Mouse (Mus musculus) CD8-positive naive resting alpha-beta T cell, adult 2 months (primary cell): Measurements from ENCODE around the gene Ly6c2.
"Not testable (repeated sequence)": the region's sequence is repeated elsewhere in the genome, so short reads cannot be mapped to it uniquely, and the experiment has no call there.

Experiments used
- DNase-seq, 2 experiments: peaks; one replicate each; pipeline ENCODE4 v3.0.0; 2022; ENCODE audit warnings: low read depth in 2 of 2, low spot score in 2 of 2

Ly6c2 gene

GRCm38 (mm10) chr15:75111861-75112630 lies at the start of gene Ly6c2:
Gene Ly6c2, minus strand, starts transcription at chr15:75111970.
- DNase-seq = not testable (repeated sequence)

GRCm38 (mm10) chr15:75157646-75158045 lies 45.9 kb upstream of the Ly6c2 start:
- no peak for DNase-seq

GRCm38 (mm10) chr15:75154940-75155339 lies 43.2 kb upstream of the Ly6c2 start, which contains the start of gene Ly6g:
Gene Ly6g, plus strand, starts transcription at chr15:75155240.
- no peak for DNase-seq

GRCm38 (mm10) chr15:75153087-75153486 lies 41.3 kb upstream of the Ly6c2 start:
- DNase-seq = no peak

GRCm38 (mm10) chr15:75143735-75144134 lies 32.0 kb upstream of the Ly6c2 start:
- no peak for DNase-seq

GRCm38 (mm10) chr15:75141812-75142360 lies 30.1 kb upstream of the Ly6c2 start:
- peak; percentile 33 to 53 for DNase-seq

- DNase-seq = not testable (repeated sequence)
Observed at GRCm38 (mm10) chr15:75137739-75138138, 26.0 kb upstream of the Ly6c2 start.

- DNase-seq = not testable (repeated sequence)
Observed at GRCm38 (mm10) chr15:75135090-75135783, 23.5 kb upstream of the Ly6c2 start.

- not testable (repeated sequence) for DNase-seq
Observed at GRCm38 (mm10) chr15:75132346-75132745, 20.6 kb upstream of the Ly6c2 start.

GRCm38 (mm10) chr15:75120066-75120465 lies 8.3 kb upstream of the Ly6c2 start:
- peak; percentile 53 to 69 for DNase-seq

GRCm38 (mm10) chr15:75118742-75119141 lies 7.0 kb upstream of the Ly6c2 start:
- DNase-seq = peak; percentile 45 to 61

- peak; percentile 16 to 25 for DNase-seq
Observed at GRCm38 (mm10) chr15:75117481-75117880, 5.7 kb upstream of the Ly6c2 start.

- DNase-seq = peak; percentile 67 to 78
Observed at GRCm38 (mm10) chr15:75116525-75116924, 4.8 kb upstream of the Ly6c2 start.

- not testable (repeated sequence) for DNase-seq
Observed at GRCm38 (mm10) chr15:75110424-75110823, 1.3 kb downstream of the Ly6c2 start.

GRCm38 (mm10) chr15:75099261-75099660 lies 12.5 kb downstream of the Ly6c2 start:
- no peak for DNase-seq

GRCm38 (mm10) chr15:75088041-75088440 lies 23.7 kb downstream of the Ly6c2 start:
- peak in 1 of 2 experiments; percentile 26 for DNase-seq

- no peak for DNase-seq
Observed at GRCm38 (mm10) chr15:75069965-75070364, 41.8 kb downstream of the Ly6c2 start.

GRCm38 (mm10) chr15:75062030-75062574 lies 49.7 kb downstream of the Ly6c2 start:
- DNase-seq = peak; percentile 73 to 85

GRCm38 (mm10) chr15:75060505-75060904 lies 51.3 kb downstream of the Ly6c2 start:
- DNase-seq = peak; percentile 56 to 66
